Mouse (Mus musculus) brain, embryonic 14.5 days (tissue): ENCODE data around the gene 1700066M21Rik.

ENCODE experiments used
- CTCF ChIP-seq: fragments of 200-500 bp; IDR thresholded peaks from 2 replicates; pipeline ENCODE4 v1.5.1; 2012; ENCODE audit warnings: inconsistent platforms, mild to moderate bottlenecking, moderate library complexity, borderline replicate concordance; ENCODE audit not compliant: insufficient read depth, insufficient read length; ENCODE audit errors: extremely low read depth
- POLR2A ChIP-seq: fragments of 200-500 bp; IDR thresholded peaks from 2 replicates; pipeline ENCODE4 v1.6.1; 2012; ENCODE audit warnings: mild to moderate bottlenecking, inconsistent platforms, borderline replicate concordance; ENCODE audit not compliant: poor library complexity, insufficient read depth, insufficient read length, severe bottlenecking; ENCODE audit errors: extremely low read depth

- no peak for TF ChIP-seq CTCF
- TF ChIP-seq POLR2A, result no peak
Observed at GRCm38 (mm10) chr1:57386519-57386918, 9.1 kb downstream of the 1700066M21Rik start.
